ENCODE assay signal across 11 mouse cellular contexts in genomic region chr6:43774490-43774889, GRCm38 (mm10).
DNase-seq lines count a peak whose midpoint lies in the region; ATAC-seq lines count a peak whose summit lies in the region.
"Had no signal": no experiment of that assay in that cellular context is flagged by ENCODE, and none has a peak within 500 bp of the region (broad histone marks: within the 10 kb centered on the region; RNA-seq: fewer than 3 reads in every experiment).

No protein-coding gene starts in this region.

- H3K4me1 ChIP-seq in kidney, embryonic 15.5 days = peaks cover 6% of the 10 kb centered on the region; the same call in 1 of the 2 replicates
- peaks cover 10% of the 10 kb centered on the region for H3K4me1 ChIP-seq in forebrain, embryonic 12.5 days
- H3K4me1 ChIP-seq in neural tube, embryonic 11.5 days (ENCODE audit: control insufficient read depth, insufficient read depth, low read length) = no peaks in the 10 kb centered on the region

- H3K27me3 ChIP-seq in kidney, embryonic 15.5 days = no peaks in the 10 kb centered on the region
- H3K27me3 ChIP-seq in forebrain, embryonic 12.5 days = no peaks in the 10 kb centered on the region
- H3K27me3 ChIP-seq in neural tube, embryonic 11.5 days (ENCODE audit: control insufficient read depth, insufficient read depth, low read length) = no peaks in the 10 kb centered on the region

- H3K27ac ChIP-seq in kidney, embryonic 15.5 days = no peak overlapping the region
- no peak overlapping the region for H3K27ac ChIP-seq in forebrain, embryonic 12.5 days
- H3K27ac ChIP-seq in neural tube, embryonic 11.5 days (ENCODE audit: low read depth, low read length) = no peak overlapping the region

- no peak overlapping the region for H3K9ac ChIP-seq in kidney, embryonic 15.5 days
- no peak overlapping the region for H3K9ac ChIP-seq in forebrain, embryonic 12.5 days
- H3K9ac ChIP-seq in neural tube, embryonic 11.5 days (ENCODE audit: low read length) = no peak overlapping the region

- 12% methylated on average over 4 of the region's 4 CpGs for WGBS in kidney, embryonic 15.5 days
- 13% methylated on average over 4 of the region's 4 CpGs for WGBS in forebrain, embryonic 12.5 days
- WGBS in neural tube, embryonic 11.5 days = 35% methylated on average over 4 of the region's 4 CpGs

- H3K4me3 ChIP-seq in kidney, embryonic 15.5 days (replicated peaks) = no peak overlapping the region
- H3K4me3 ChIP-seq in forebrain, embryonic 12.5 days (replicated peaks) = no peak overlapping the region
- H3K4me3 ChIP-seq in neural tube, embryonic 11.5 days (ENCODE audit: low read depth, low read length) = no peak overlapping the region

- DNase-seq in kidney, adult 18-20 months = no peak
- DNase-seq in adrenal gland, adult 2 months = peak; percentile 69
- no peak for DNase-seq in neural tube, embryonic 11.5 days (ENCODE audit: low spot score)
- no peak for DNase-seq in lung, postnatal 25 days (ENCODE audit: low spot score)
- DNase-seq in gastrocnemius, postnatal 4 days (ENCODE audit: low spot score in 2 of 2) = no peak
- DNase-seq: cerebellum, adult 9-11 months; gastrocnemius, postnatal 25 days; lung, adult 18-20 months had no signal

- no peaks in the 10 kb centered on the region for H3K9me3 ChIP-seq in kidney, embryonic 15.5 days (replicated peaks)
- H3K9me3 ChIP-seq in forebrain, embryonic 12.5 days = no peaks in the 10 kb centered on the region
- no peaks in the 10 kb centered on the region for H3K9me3 ChIP-seq in neural tube, embryonic 11.5 days (ENCODE audit: control insufficient read depth, low read length)

- peak; percentile 83 for ATAC-seq in kidney, embryonic 15.5 days (replicated peaks; ENCODE audit: low FRiP score)
- peak; percentile 49; the same call in 1 of the 2 replicates for ATAC-seq in forebrain, embryonic 12.5 days (ENCODE audit: low FRiP score)
- ATAC-seq in neural tube, embryonic 11.5 days (ENCODE audit: insufficient read depth, low FRiP score, low TSS enrichment) = peak; percentile 41; the same call in 1 of the 2 replicates
- ATAC-seq in monocyte, adult 5-6 weeks (replicated peaks; ENCODE audit: insufficient number of reproducible peaks, low FRiP score, low TSS enrichment, poor library complexity, severe bottlenecking) = no peak

- no peaks in the 10 kb centered on the region for H3K36me3 ChIP-seq in kidney, embryonic 15.5 days
- no peaks in the 10 kb centered on the region for H3K36me3 ChIP-seq in forebrain, embryonic 12.5 days (replicated peaks)
- H3K36me3 ChIP-seq in neural tube, embryonic 11.5 days (ENCODE audit: control insufficient read depth, insufficient read depth, low read length) = no peaks in the 10 kb centered on the region

- H3K4me2 ChIP-seq in kidney, embryonic 15.5 days = no peak overlapping the region
- no peak overlapping the region for H3K4me2 ChIP-seq in forebrain, embryonic 12.5 days
- no peak overlapping the region for H3K4me2 ChIP-seq in neural tube, embryonic 11.5 days (ENCODE audit: low read depth)
